Mouse (Mus musculus): ENCODE measurements at regions not wholly inside any gene's neighbourhood (a gene's known extent, or its start where the extent isn't known, plus 50 kb on each side); places are given as distances from the start of the nearest gene placed in this dataset.

- in situ Hi-C loops (cut with MboI, MseI), result no loop called here
Measured at GRCm38 (mm10) chr2:166439847-166440775, 273.5 kb downstream of the Prex1 start.

- in situ Hi-C loops (cut with MboI, MseI), result no loop called here
Measured at GRCm38 (mm10) chr2:166438207-166438606, 275.4 kb downstream of the Prex1 start.

GRCm38 (mm10) chr2:166434554-166434953 is 279.1 kb downstream of the Prex1 start:
- in situ Hi-C loops (cut with MboI, MseI), result no loop called here

GRCm38 (mm10) chr2:166433655-166434333 is 278.3 kb upstream of the Sulf2 start:
- in situ Hi-C loops (cut with MboI, MseI), result no loop called here

DNA sequence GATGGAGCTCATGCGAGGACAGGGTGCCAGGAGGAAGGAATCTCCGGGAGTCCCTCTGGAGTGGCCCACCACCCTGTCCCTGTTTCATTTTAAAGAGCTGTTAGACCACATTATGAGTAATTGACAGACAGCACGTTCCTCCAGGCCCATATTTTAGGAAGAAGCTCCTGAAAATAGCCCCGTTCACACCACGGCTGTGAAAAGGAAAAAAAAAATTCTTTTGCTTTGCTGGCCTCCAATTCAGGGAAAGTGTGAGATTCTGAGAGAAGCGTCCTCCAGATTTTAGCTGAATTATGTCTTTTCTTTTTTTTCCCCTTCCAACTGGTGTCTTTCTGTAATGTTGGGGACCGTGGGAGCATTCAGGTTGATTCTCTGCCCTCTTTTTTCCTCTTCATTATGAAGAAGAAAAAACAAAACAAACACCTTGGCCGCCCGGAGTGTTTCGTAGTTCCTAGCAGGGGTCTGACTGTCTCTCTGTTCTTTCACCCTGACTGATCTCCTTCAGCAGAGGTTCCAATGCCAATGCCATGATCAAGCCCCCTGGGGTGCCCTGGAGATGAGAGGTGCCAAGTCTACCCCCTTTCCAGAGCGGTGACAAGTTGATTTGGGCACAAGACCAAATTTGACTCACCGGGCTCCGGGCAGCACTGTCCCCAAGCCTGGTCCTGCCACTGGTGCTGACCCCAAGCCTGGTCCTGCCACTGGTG is 277.6 kb upstream of the Sulf2 start:
- in situ Hi-C loops (cut with MboI, MseI), result no loop called here

- in situ Hi-C loops (cut with MboI, MseI), result no loop called here
Measured at GRCm38 (mm10) chr2:166432531-166432930, 277.1 kb upstream of the Sulf2 start.

DNA sequence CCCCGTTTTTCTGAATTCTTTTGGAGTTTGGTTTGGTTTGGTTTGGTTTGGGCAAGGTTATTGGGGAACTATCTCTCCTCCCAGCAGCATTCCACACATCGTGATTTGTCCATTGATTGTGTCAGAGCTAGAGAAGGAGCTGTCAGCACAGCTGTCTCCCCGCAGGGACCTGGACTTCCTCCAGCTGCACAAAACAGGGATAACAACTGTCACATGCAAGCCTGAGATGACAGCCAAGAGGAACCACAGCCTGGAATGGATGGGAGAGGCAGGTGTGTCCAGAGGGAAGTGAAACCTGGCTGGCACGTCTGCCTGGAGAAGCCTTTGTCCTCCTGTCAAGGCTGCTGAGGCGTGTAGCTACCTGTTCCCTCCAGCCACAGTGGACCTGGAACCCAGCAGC is 274.5 kb upstream of the Sulf2 start:
- in situ Hi-C loops (cut with MboI, MseI), result no loop called here

DNA sequence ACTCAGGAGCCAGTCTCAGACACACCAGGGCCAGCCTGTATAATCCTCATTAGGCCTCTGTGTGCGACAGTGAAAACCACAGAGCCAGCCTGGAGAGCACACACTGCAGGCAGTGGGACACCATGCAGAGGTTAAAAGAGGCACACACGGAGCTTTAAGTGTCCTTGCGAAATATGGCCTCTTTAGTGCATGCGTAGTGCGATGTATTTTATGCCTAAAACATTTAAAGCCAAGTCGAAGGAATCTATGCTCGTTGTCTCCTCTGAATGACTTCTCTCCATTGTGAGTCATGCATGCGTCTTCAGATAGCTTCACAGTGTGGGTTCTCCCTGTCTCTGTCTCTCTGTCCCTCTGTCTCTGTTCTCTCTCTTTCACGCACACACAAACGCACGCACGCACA is 274.0 kb upstream of the Sulf2 start:
- in situ Hi-C loops (cut with MboI, MseI), result no loop called here

DNA sequence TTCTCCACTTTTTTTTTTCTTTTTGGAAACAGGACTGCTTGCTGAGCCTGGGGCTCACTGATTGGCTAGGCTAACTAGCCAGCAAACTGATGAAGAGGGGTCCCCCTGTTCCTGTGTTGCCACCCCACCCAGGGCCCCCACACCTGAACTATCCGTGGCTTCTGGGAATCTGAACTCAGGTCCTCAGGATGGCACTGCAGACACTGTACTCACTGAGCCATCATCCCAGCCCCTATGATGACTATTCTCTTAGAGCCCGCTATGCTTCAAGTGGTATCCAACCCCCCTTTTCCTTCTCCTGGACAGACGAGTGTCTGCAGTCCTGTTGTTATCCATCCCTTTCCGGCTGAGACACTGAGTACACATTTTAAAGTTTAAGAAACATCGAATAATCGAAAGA is 271.9 kb upstream of the Sulf2 start:
- in situ Hi-C loops (cut with MboI, MseI), result no loop called here

- in situ Hi-C loops (cut with MboI, MseI), result no loop called here
Measured at GRCm38 (mm10) chr2:166426960-166427359, 271.5 kb upstream of the Sulf2 start.

DNA sequence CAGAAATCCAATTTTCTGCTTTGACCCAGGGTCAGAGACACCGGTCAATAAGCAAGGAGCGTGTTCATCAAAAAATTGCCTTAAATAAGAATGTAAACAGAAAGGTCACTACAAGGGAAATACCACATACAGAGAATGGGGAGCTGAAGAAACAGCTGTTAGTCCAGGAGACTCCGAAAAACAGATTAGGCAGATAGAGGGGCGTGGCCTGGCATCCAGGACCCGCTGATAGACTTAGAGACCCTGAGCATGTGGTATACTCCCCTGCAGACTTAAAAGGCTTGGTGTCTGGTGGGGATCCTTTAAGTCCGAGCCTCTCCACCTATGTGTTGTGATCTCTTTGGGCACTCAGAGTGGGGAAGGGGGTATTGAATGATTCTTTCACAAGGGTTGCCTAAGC is 271.0 kb upstream of the Sulf2 start:
- in situ Hi-C loops (cut with MboI, MseI), result no loop called here

GRCm38 (mm10) chr2:166425141-166425540 is 269.7 kb upstream of the Sulf2 start:
- in situ Hi-C loops (cut with MboI, MseI), result no loop called here

- in situ Hi-C loops (cut with MboI, MseI), result no loop called here
Measured at GRCm38 (mm10) chr2:166423132-166423660, 267.7 kb upstream of the Sulf2 start.

DNA sequence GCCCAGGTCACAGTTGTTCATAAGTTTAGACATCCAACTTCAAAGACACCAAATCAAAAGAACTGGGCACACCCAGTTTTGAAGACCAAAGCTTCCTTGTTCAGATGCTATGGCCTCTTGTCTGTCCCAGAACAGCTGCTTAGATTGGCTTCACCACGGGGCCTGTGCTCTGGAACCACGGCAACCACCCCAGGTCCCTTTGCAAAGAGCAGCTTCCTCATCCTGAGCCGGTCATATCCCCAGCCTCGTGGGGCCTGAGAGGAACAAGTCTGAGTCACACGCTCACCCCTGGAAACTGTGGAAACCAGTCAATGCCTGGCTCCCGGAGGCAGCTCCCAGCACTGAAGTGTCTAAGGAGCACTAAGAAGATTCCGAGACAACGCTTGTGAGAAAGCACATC is 264.8 kb upstream of the Sulf2 start:
- in situ Hi-C loops (cut with MboI, MseI), result no loop called here

GRCm38 (mm10) chr2:166419271-166419670 is 263.8 kb upstream of the Sulf2 start:
- in situ Hi-C loops (cut with MboI, MseI), result no loop called here

GRCm38 (mm10) chr2:166418279-166418678 is 262.8 kb upstream of the Sulf2 start:
- in situ Hi-C loops (cut with MboI, MseI), result no loop called here

GRCm38 (mm10) chr2:166417628-166418027 is 262.2 kb upstream of the Sulf2 start:
- in situ Hi-C loops (cut with MboI, MseI), result no loop called here

DNA sequence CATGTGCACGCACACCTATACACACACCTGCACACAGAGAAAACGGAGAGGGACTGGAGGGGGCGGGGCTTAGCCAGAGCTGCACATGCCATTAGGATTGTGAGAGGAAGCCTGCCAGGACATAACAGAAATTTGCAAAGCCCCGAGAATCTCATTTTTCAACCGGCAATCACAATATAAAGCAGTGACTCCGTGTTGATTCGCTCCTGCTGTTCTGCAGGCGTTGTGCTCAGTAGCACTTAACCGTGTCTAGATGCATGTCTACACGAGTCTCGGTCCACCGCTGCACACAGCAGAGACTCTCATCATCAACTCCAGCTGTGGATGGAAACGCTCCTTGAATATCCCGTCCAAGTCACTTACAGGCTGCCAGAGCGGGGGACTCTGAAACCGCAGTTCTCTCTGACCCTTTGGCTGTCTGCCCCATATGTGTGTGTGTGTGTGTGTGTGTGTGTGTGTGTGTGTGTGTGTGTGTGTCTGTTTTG is 260.1 kb upstream of the Sulf2 start:
- in situ Hi-C loops (cut with MboI, MseI), result no loop called here

- in situ Hi-C loops (cut with MboI, MseI), result no loop called here
Measured at GRCm38 (mm10) chr2:166414856-166415255, 259.4 kb upstream of the Sulf2 start.

DNA sequence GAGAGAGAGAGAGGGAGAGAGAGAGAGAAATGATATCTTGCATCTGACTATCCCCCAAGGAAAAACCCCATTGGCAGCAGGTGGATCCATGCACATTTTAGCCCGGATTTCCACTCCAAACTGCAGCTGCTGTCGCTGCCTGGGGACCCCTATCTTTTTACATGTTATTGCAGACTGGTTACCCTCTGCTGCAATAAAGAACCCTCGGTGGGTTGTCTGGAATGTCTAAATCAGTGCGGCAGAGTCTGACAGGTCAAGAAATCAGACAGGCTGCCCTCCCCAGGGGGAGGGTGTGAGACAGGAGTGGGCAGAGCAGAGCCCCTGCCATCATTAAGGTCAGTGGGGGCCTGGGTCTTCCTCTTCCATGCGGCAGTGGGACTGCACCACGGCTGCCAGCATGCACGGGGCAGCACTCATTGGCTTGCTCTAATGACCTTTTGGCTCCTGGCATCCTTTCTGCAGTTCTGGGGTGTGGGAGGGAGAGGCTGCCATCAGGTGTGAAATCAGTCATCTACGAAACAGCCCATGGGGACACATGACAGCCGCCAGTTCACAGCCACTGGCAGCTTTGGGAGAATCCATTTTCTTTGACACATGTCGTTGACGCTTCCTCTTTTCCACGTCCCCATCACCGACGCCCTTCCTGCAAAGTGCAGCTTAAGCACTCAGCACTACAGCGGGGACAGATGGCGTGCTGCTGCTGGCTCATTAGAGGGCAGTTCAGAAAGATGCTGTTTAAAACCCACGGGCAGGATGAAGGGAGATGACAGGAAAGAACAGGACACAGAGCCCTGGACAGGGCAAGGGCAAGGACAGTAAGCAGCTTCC is 256.8 kb upstream of the Sulf2 start:
- in situ Hi-C loops (cut with MboI, MseI), result no loop called here

DNA sequence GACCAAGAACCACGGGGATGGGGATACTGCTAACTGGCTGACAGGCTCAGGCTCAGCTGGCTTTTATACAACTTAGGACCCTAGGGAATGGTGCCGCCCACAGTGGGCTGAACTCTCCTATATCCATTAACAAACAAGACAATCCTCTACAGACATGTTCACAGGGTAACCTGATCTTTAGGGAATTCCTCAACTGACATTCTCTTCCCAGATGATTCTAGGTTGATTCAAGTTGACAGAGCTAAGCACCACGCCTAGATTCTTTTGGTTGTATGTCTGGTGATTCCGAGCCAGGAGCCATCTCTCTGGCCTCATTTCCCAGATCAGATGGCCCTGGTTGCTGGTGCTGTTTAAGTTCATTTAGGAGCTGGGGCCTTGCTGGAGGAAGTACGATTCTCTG is 253.9 kb upstream of the Sulf2 start:
- in situ Hi-C loops (cut with MboI, MseI), result no loop called here
